In genomic region chr4:120233243-120233642, GRCm38 (mm10) we compare ENCODE assay signal across 31 mouse cellular contexts. TPM values are rescaled to one million over a fixed set of nuclear protein-coding genes. Genes with fewer than 3 reads are reported as not detected.
A peak's percentile ranks its signal among the peaks of the same experiment; 100 is the strongest.
DNase-seq lines count a peak whose midpoint lies in the region; ATAC-seq and TF ChIP-seq lines count a peak whose summit lies in the region.
"Had no signal": no experiment of that assay in that cellular context is flagged by ENCODE, and none has a peak within 500 bp of the region (broad histone marks: within the 10 kb centered on the region; RNA-seq: fewer than 3 reads in every experiment).

No protein-coding gene starts in this region.

- H3K4me2 ChIP-seq in kidney, postnatal 0 days (ENCODE audit: low read length), result no peak overlapping the region
- no peak overlapping the region for H3K4me2 ChIP-seq in lung, postnatal 0 days (replicated peaks; ENCODE audit: low read depth, low read length)
- H3K4me2 ChIP-seq: embryonic facial prominence, embryonic 15.5 days; forebrain, embryonic 13.5 days; hindbrain, embryonic 14.5 days; liver, embryonic 13.5 days; lung, embryonic 15.5 days had no signal

- no peaks in the 10 kb centered on the region for H3K9me3 ChIP-seq in kidney, postnatal 0 days (replicated peaks; ENCODE audit: low read length)
- no peaks in the 10 kb centered on the region for H3K9me3 ChIP-seq in lung, postnatal 0 days (ENCODE audit: low read length)
- H3K9me3 ChIP-seq: embryonic facial prominence, embryonic 10.5 days; embryonic facial prominence, embryonic 15.5 days; forebrain, embryonic 13.5 days; heart, embryonic 10.5 days; liver, embryonic 13.5 days; lung, embryonic 15.5 days had no signal

- H3K4me3 ChIP-seq in kidney, postnatal 0 days (replicated peaks; ENCODE audit: low read depth, low read length), result no peak overlapping the region
- H3K4me3 ChIP-seq in lung, postnatal 0 days (ENCODE audit: low read depth, low read length), result no peak overlapping the region
- H3K4me3 ChIP-seq: embryonic facial prominence, embryonic 10.5 days; embryonic facial prominence, embryonic 15.5 days; forebrain, embryonic 13.5 days; heart, embryonic 10.5 days; liver, embryonic 13.5 days; lung, embryonic 15.5 days had no signal

- no peak for DNase-seq in kidney, postnatal 0 days (ENCODE audit: low spot score)
- no peak for DNase-seq in kidney, postnatal 25 days
- DNase-seq in lung, postnatal 0 days (ENCODE audit: low spot score), result no peak
- DNase-seq in lung, postnatal 4 days, result no peak
- DNase-seq in natural killer cell, adult 2 months (ENCODE audit: low spot score in 2 of 2), result no peak
- DNase-seq: B cell, adult 2 months; cerebellum, adult 18-20 months; cerebellum, postnatal 10 days; gastrocnemius, postnatal 14 days; heart, adult 11 months; heart, postnatal 4 days; kidney, adult 8-10 months; kidney, postnatal 10 days; left cerebral cortex, postnatal 4 days; liver, embryonic 13.5 days; lung, postnatal 36 days; midbrain, embryonic 14.5 days; right cerebral cortex, postnatal 4 days; thymus, postnatal 25 days had no signal

- no peaks in the 10 kb centered on the region for H3K27me3 ChIP-seq in kidney, postnatal 0 days (ENCODE audit: insufficient read depth, low read length)
- no peaks in the 10 kb centered on the region for H3K27me3 ChIP-seq in lung, postnatal 0 days (replicated peaks; ENCODE audit: insufficient read depth, low read length)
- H3K27me3 ChIP-seq: embryonic facial prominence, embryonic 15.5 days had no signal

- TF ChIP-seq EP300 in lung, postnatal 0 days (IDR thresholded peaks at IDR 0.05), result no peak

- no peak overlapping the region for H3K27ac ChIP-seq in kidney, postnatal 0 days
- H3K27ac ChIP-seq in lung, postnatal 0 days (ENCODE audit: low read length), result no peak overlapping the region
- H3K27ac ChIP-seq: embryonic facial prominence, embryonic 10.5 days; embryonic facial prominence, embryonic 15.5 days; forebrain, embryonic 13.5 days; heart, embryonic 10.5 days; hindbrain, embryonic 14.5 days; liver, embryonic 13.5 days; lung, embryonic 15.5 days had no signal

- TF ChIP-seq CTCF in kidney, postnatal 0 days (IDR thresholded peaks at IDR 0.05; ENCODE audit: low read depth), result peak; percentile 31; the same call in 1 of the 2 replicates
- TF ChIP-seq CTCF in lung, postnatal 0 days (IDR thresholded peaks at IDR 0.05), result peak; percentile 50

- no peak for ATAC-seq in kidney, postnatal 0 days (replicated peaks; ENCODE audit: low FRiP score, low read depth)
- ATAC-seq in lung, postnatal 0 days, result no peak
- ATAC-seq in common myeloid progenitor, adult 5-6 weeks (replicated peaks; ENCODE audit: low read depth, poor library complexity, severe bottlenecking), result peak; percentile 52
- peak; percentile 30 to 34; a peak in 2 of 4 replicates for ATAC-seq in hematopoietic stem cell, adult 5-6 weeks (replicated peaks in 1 of 2; ENCODE audit: insufficient read depth in 1 of 2, low FRiP score in 2 of 2, low TSS enrichment in 1 of 2, low read depth in 1 of 2, poor library complexity in 2 of 2, severe bottlenecking in 2 of 2)
- ATAC-seq: activated CD4-positive, CD25-positive, alpha-beta regulatory T cell, adult 4 months; forebrain, embryonic 13.5 days had no signal

- no peak overlapping the region for H3K9ac ChIP-seq in kidney, postnatal 0 days (ENCODE audit: low read depth, low read length)
- no peak overlapping the region for H3K9ac ChIP-seq in lung, postnatal 0 days (replicated peaks; ENCODE audit: low read depth)
- H3K9ac ChIP-seq: embryonic facial prominence, embryonic 15.5 days; forebrain, embryonic 13.5 days; hindbrain, embryonic 14.5 days; liver, embryonic 13.5 days; lung, embryonic 15.5 days had no signal

- 43% methylated on average over 2 of the region's 2 CpGs for WGBS in kidney, postnatal 0 days
- WGBS in lung, postnatal 0 days, result 51% methylated on average over 2 of the region's 2 CpGs

- H3K36me3 ChIP-seq in kidney, postnatal 0 days (ENCODE audit: insufficient read depth, low read length), result no peaks in the 10 kb centered on the region
- H3K36me3 ChIP-seq in lung, postnatal 0 days (ENCODE audit: insufficient read depth, low read length), result no peaks in the 10 kb centered on the region
- H3K36me3 ChIP-seq: embryonic facial prominence, embryonic 10.5 days; embryonic facial prominence, embryonic 15.5 days; heart, embryonic 10.5 days; liver, embryonic 13.5 days; lung, embryonic 15.5 days had no signal

- no peaks in the 10 kb centered on the region; the same call in 1 of the 2 replicates for H3K4me1 ChIP-seq in kidney, postnatal 0 days (replicated peaks; ENCODE audit: insufficient read depth, low read length)
- H3K4me1 ChIP-seq in lung, postnatal 0 days (ENCODE audit: insufficient read depth, low read depth, low read length), result no peaks in the 10 kb centered on the region
- H3K4me1 ChIP-seq: embryonic facial prominence, embryonic 10.5 days; heart, embryonic 10.5 days; liver, embryonic 13.5 days; lung, embryonic 15.5 days had no signal

RNA-seq across cellular contexts. Expression of gene Foxo6, which starts 53.9 kb away (rescaled TPM):
- polyA plus RNA-seq in kidney, postnatal 0 days (2015; fragmentation: Nextera tagmentation; extraction: Ambion mirVana), result 0.11 TPM in 1 of 2 replicates, not detected in the other
- 0.13 and 0.26 TPM in 2 replicates for polyA plus RNA-seq in lung, postnatal 0 days (2015; fragmentation: Nextera tagmentation; extraction: Ambion mirVana)
- total RNA-seq in common myeloid progenitor, adult 5-6 weeks (2017), result not detected in 2 replicates
- 0.31 TPM in 1 of 2 replicates, not detected in the other for total RNA-seq in hematopoietic stem cell, adult 5-6 weeks (2017)
- total RNA-seq: CH12.LX; megakaryocyte-erythroid progenitor cell, adult 5-6 weeks; neutrophil, adult 5-6 weeks had no signal
- polyA plus RNA-seq: activated CD4-positive, CD25-positive, alpha-beta regulatory T cell, adult 4 months; liver, embryonic 13.5 days had no signal

Comparison
In these comparisons a context has a peak if more than half of its experiments do, and no peak if none do; other contexts are left out.
1. ATAC-seq: peak in common myeloid progenitor, adult 5-6 weeks (single experiment) and hematopoietic stem cell, adult 5-6 weeks (2 of 2); none in kidney, postnatal 0 days (single experiment) and lung, postnatal 0 days (single experiment).